Mouse (Mus musculus): Measurements from ENCODE around the gene Eml3.
"Not testable (repeated sequence)": the region's sequence is repeated elsewhere in the genome, so short reads cannot be mapped to it uniquely, and the experiment has no call there.

Eml3 gene

DNA sequence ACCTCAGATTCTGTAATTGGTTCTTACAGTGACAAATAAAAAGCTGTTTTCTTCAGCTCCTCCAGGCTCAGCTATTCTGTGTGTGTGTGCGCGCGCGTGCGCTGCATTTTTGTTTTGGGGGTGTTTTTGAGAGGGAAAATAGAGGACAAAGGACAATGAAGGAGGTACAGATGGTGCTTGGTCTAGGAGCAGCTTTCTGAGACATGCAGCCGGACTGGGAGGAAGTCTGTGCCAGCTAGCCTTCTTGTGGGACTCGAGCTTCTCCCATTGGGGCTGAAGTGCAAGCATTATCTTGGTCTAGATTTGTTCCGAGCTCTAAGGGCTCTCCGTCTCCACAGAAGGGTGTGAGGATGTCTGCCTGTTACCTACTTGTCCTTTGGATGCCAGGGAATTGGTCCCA is 22.9 kb downstream of the Eml3 start:
- no peak for DNase-seq (ENCODE audit: low spot score)

DNA sequence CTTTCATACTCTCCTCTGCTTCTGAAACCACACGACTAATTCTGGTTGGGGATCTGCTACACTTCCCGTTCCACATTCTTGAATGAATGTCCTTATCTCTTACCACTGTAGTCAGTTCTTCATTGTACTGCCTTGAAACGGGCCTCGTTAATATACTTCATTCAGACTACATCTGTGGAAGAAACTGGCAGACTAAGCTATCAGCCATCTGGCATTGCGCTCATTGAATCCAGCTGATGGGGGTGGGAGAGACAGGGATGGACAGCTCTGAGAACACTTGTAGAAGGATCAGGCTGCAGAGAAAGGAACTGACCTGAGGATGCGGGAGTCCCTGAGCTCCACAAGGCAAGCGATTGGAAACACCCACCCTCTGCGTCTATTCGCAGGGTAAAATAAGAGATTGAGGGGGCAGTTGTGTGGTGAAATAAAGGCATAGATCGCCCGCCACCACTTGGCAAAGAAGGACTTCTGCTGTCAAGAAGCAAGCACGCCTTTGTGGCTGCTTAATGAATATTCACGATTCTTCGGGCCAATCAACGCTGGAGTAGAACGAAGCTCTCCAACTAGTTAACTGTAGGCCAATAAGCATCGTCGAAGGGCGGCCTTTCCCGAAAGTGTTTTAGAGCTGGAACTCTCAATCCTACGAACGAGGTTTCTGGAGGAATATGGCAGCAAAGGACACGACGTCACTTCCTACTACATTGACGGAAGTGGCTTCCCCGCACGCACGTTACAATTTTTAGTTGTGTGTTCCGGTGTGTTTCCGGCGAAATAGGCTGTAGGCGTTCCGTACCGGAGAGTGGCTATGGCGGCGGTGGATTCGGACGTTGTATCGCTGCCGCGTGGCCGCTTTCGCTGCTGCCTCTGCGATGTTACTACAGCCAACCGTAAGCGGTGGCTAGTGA is 24.0 kb downstream of the Eml3 start, which contains the start of gene Tut1:
TSS of gene Tut1 (plus strand) at position 713 of the 905 bp plus-strand sequence.
- peak; percentile 98 for DNase-seq (ENCODE audit: low spot score)

DNA sequence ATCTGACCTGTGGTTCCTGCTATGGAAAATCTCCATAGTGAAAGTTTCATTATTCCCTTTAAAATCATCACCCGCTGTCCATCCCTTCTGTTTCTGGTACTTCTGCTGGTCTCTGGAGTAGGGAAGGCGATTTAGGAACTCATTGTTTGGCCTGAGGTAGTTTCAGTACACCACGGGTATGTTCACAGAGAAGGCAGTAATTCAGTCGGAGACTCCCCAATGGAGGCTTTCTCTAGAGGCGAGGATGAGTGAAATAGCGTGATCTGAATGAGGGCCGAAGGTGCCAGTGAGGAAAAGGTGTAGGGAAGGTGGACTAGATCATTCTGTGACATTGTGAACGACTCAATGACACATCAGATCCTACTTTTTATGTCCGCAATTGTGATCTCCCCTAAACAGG is 24.8 kb downstream of the Eml3 start:
- no peak for DNase-seq (ENCODE audit: low spot score)

DNA sequence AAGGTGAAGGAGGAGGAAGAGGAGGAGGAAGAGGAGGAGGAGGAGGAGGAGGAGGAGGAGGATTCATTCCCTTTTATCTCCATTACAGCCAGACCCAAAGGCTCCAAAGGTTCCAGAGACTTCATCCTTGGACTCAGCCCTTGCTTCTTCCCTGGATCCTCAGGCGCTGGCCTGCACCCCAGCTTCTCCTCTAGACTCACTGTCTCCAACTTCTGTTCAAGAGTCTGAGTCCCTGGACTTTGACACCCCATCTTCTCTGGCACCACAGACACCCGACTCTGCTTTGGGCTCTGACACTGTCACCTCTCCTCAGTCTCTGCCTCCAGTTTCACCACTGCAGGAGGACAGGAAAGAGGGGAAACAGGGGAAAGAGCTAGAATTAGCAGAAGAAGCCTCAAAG is 32.9 kb downstream of the Eml3 start:
- DNase-seq (ENCODE audit: low spot score) = no peak

DNA sequence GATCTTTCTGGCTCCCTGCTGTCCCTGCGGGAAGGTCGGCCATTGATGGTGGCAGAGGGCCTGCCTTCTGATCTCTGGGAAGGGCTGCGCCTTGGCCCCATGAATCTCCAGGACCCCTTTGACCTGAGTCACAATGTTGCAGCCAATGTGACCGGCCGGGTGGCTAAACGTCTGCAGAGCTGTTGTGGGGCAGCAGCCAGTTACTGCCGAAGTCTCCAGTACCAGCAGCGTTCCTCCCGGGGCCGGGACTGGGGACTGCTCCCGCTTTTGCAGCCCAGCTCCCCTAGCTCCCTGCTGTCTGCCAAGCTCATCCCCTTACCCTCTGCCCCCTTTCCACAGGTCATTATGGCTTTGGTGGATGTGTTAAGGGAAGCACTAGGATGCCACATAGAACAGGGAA is 35.7 kb downstream of the Eml3 start:
- DNase-seq (ENCODE audit: low spot score) = no peak

DNA sequence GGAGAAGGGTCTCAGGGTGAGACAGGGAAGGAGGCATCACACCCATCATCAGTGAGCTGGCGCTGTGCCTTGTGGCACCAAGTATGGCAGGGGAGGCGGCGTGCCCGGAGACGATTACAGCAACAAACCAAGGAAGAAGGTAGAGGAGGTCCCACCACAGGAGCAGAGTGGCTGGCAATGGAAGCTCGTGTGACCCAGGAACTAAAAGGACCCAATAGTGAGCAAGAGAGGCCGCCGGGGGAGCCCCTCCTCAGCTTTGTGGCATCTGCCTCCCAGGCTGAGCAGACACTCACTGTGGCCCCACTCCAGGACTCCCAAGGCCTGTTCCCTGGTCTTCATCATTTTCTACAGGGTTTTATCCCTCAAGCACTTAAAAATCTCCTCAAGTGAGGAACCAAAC is 36.4 kb downstream of the Eml3 start:
- no peak for DNase-seq (ENCODE audit: low spot score)

DNA sequence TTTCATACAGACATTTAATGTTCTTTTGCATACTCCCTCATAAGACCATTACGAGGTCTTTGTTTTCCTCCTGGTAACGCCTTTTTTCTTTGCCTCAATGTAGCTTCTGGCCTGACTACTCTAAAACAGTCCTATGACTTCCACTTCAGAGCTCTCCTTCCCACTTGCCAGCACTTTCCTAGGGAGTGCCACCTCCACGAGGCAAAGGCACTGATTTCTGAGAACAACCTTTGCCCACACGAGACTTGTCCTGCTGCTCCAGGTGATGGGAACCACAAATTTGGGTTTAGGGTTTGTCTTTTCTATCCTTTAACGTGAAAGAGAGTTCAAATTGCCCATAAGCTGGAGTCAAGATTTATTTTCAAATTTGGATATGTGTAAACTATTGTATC is 36.8 kb downstream of the Eml3 start:
- no peak for DNase-seq (ENCODE audit: low spot score)

DNA sequence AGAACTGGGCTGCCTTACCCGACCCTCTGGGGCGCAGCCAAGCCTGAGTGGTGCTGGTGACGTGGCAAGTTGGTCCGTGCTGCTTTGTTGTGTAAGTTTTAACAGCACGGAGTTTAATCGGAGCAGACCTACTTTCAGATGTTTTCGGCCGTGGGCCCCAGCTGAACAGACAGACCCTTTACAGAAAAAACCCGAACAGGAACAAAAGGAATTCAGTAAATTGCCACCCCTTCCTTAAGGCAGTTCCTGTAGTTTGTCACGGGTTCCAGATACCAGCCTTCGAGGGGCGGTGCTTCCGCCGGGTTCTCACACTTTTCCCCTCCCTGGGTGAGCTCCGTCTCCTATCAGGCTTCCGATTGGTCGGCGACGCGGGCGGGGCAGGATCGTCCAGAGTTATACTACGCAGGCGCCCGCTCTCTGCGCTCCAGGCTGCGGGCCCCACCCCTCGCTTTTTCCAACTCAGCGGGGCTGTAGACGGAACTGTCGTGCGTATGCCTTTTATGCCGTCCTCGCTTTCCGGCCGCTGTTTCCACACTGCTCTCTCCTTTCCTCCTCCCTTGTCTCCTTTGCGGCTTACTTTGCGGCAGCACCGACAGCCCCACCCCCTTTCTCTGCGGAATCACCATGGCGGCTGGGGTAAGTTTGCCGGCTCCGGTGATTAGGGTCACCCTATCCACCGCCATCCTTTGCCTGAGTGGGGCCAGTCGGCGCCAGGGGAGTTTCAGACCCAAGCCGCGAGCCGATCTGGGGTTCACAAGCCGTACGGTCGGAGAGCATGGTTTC is 37.4 kb downstream of the Eml3 start, which contains the start of gene Eef1g:
TSS of gene Eef1g (plus strand) at position 452 of the 783 bp plus-strand sequence.
- DNase-seq (ENCODE audit: low spot score) = peak; percentile 98

DNA sequence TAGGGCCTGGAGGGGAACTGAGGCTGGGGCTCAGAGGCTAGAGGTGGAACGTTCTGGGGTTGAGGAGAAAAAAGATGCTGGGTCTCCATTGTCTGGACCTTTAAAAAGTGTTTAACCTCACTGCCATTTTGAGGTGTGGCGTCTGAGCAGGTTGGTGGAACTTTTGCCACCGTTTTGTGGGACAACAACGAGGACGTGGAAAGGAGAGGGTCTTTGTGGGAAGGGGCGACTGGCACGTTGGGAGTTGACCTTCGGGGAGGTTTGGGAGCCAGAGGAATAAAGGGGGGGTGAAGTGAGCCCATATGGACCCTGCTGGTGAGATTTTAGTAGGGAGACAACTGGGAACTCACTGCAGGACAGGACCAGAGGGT is 38.0 kb downstream of the Eml3 start:
- DNase-seq (ENCODE audit: low spot score) = no peak

DNA sequence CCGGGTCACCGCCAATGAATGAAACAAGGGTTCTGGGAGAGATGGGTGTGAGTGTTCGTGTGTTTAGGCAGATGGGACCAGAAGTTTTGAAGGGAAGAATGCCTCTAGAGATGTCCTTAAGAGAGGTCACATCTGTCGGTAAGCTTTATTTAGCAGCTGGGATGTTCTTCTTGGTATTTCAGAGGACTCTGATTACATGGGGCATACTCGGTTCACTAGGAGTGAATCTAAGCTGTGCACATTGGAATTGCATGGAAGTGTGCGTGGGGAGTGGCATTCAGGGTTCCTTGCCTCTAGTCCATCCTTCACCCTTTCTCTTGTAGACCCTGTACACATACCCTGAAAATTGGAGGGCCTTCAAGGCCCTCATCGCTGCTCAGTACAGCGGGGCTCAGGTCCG is 38.5 kb downstream of the Eml3 start:
- DNase-seq (ENCODE audit: low spot score) = no peak

DNA sequence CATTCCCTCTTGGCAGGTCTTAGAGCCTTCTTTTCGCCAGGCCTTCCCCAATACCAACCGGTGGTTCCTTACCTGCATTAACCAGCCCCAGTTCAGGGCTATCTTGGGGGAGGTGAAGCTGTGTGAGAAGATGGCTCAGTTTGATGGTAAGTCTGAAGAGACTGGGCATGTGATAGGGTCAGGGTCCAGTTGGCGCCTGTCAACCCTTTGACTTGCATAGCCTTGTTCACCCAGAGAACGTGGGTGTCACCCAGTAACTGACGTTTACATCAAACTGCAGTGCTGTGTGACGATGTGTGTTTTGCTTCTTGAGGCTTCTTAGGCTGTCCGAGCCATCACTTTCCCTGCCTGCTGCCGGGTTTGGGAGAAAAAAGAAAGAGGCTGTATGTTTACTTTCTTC is 43.1 kb downstream of the Eml3 start:
- DNase-seq (ENCODE audit: low spot score) = not testable (repeated sequence)

DNA sequence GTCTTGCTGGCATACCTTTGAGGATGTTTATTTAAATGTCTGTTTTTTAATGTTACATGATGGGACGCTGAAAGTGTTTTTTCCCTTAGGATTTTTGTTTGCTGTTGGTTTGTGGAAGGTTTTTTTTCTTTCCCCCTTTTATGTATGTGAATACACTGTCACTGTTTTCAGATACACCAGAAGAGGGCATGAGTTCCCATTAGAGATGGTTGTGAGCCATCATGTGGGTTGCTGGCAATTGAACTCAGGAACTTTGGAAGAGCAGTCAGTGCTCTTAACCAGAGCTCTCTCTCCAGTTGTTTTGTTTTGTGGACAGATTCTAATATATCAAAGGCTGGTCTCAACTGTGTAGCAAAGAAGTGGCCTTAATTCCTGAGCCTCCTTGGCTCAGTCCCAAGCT is 45.3 kb downstream of the Eml3 start:
- no peak for DNase-seq (ENCODE audit: low spot score)

DNA sequence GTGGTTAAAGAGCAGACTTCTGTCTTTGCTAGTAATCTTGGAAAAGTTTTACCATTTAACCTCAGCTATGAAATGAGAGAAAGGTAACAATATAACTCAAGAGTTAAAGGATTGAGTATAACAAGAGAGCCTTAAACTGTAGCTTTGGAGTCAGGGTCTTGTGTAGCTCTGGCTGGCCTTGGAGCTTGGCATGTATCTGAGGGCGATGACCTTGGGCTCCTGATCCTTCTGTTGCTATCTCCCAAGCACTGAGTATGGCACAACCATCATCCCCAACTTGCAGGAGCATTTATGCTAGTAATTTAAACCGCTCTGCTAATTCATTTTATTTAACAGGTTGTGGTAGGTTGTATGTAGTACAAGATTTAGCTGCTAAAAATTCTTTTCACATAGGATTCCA is 46.1 kb downstream of the Eml3 start:
- no peak for DNase-seq (ENCODE audit: low spot score)

DNA sequence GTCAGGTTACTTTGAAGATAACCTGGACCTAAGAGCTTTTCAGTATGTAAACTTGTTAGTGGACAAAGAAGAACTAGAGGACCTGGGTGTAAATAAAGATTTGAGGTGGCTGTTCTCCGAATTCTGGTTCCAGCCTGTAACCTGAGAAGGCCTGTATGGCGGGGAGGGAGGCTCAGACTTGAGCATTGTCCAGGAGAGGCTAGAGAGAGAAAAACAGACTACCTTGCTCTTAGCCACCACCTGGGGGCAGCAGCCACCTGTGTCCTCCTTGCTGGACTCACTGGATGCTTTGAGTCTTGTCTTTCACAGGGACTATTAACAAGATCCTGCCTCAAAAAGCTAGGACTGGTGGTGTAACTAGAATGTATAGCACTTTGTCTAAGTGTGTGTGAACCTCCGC is 47.2 kb downstream of the Eml3 start:
- DNase-seq (ENCODE audit: low spot score) = no peak

DNA sequence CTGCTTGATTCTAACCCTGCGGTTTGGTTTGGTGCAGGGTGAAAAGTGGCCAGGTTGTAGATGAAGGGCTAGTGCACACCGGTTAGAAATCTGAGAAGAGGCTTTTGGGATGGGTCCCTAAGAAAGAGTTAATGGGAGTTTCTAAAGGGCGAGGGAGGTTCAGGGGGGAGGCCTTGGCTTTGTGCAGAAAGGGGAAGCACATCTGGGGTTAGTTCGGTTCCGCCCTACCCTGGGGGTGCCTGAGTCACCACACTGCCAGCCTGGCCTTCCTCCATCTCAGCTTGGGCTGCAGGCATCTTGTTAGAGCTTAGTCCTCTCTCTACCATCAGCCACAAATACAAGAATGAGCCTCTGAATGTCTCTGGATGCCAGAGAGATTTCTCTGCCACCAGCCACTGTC is 51.4 kb downstream of the Eml3 start:
- DNase-seq (ENCODE audit: low spot score) = no peak

DNA sequence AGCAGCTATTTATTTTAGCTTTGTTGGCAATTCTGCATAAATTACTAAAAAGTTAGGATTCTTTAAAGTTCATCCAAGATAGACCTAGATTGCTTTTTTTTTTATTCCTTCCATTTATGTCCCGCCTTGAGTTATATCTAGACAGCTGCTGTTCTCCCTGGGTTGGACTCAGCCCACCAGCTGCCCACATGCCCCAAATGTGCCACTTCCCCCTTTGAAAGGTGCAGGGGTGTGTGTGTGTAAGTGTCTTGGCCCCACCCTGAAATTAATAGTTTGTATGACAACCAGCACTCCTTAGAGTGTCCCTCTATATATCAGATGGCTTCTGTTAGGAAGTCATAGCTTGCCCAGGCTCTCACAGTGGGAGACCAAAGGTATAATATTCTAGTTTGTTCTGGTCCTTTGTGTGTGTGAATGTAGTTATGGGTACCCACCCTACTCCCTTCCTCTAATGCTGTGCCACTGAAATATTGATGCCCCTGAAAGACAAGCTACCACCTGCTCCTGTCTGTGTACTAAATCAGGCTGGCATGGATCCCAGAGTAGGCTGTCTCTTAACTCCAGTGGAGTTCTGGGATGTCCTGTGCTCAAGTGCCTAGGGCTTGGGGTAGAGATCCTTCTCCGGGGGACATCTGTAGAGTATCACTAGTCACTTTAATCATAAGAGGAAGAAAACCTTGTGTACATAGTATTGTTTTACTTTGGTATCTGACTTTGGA is 52.3 kb downstream of the Eml3 start:
- no peak for DNase-seq (ENCODE audit: low spot score)

DNA sequence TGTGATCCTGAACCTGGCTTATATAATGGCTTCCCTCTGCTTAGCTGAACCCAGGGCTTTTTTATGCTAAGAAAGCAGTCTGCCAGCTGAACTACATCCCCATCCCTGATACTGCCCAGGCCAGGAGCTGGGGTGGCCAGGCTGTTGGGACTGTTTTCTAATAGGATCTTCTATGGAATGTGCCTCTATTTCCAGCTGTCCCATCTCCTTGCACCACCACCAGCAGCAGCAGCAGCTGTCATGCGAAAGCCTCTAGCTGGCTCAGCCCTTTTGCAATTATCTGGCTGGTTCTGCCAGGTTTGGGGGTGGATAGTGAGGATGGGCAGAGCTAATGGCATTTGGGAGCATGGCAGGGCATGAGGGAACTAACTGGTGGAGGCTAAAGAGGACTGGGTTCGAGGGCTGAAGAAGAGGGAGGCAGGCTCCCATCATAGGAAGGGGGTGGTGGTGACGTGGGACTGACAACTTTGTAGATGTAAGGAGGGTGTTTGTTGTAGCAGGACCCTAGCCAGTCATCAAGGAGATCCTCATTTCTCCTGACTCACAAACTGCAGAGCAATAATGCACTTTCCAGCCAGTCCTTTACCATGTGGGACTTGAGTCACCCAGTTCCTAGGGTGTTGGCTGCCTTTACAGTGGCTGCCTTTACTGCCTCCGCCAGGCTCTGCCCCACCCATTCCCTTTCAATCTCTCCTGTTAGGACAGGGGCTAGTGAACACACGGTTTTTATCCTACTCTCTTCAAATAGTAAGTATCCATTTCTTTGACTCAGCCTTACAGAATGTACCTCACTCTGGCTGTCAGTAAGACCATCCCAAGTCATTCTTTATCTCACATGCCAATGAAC is 53.2 kb downstream of the Eml3 start:
- no peak for DNase-seq (ENCODE audit: low spot score)

DNA sequence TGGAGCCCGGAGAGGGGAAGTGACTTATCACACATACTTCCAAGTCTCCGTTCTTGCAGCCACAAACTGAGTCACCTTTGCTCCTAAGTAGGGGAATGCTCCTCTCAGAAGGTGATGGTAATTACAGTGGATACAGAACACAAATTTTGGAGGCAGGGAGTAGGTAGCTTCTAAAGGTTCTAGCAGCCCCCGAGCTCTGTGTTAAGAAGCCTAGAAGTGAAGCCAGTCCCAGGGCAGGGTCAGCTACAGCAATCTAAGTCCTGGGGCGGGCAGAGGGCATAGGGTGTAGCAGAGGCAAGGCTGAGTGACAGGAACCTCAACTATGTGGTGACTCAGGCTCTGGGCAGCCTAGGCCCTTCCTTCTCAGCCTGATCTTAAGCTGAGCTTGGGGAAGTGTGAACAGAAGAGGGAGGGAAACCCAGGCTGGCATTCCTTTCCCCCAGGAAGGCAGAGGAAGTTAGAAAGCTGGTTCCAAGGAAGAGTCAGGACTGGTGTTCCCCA is 53.8 kb downstream of the Eml3 start:
- DNase-seq (ENCODE audit: low spot score) = no peak

DNA sequence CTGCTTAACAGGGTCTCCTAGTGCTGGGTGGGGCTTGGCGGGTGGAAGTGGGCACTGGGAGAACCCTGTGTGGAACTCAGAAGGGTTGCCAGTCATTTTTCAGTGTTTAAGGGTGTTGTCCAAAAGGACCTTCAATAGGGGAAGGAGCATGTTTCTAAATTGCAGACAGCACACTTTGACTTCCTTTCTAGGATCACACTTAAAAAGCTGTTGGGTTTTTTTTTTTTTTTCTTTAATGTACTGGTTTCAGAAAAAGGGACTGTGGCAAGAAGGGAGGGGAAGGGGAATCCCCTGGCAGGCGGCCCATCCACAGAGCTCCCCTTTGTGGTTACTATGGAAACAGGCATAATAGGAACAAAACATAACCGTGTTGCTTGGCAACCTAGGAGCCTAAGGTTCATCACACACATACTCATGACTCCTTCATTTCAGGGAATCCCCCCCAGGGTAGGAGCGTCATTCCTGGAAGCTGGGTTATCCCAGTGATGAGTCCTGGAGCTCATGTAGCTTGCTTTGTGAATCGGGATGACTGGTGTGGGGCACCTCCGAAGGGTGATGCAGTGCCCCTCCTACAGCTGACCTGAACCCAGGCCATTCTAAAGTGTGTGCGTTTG is 55.0 kb downstream of the Eml3 start:
- no peak for DNase-seq (ENCODE audit: low spot score)

DNA sequence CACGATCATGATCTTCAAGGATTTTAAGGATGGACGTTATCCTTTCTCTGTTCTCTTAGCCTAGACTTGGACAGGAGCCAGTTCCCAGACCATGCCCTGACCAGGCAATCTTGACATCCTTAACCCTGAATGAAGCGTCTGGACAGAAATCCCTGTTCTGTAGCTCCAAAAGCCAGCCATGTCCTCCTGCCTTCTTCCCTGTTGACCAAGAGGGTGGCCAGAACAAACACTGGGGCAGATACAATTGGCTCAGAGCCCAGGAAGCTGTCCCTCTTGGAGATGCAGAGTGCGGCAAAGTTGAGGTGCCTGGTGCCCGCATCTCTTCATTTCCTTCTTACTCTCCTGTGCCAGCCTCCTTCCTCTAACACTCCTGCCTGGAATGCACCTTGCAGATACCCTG is 56.5 kb downstream of the Eml3 start:
- no peak for DNase-seq (ENCODE audit: low spot score)

DNA sequence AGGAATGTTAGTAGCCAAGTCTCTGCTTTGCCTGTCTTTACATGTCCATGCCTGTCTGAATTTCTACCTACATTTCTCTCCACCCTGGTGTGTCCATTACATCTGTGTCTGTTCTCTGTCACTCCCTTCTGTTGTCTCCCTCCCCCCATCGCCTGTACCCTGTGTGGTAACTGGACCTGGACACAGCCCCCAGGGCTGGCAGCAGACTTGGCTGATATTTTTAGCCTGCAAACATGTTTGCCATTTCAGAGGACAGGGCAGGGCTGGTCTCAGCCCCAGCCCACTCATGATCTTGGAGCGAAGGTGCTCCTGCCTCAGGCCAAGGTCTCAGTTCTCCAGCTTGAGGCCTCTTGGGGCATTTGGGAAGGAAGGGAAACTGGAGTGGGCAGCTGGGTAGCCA is 58.5 kb downstream of the Eml3 start:
- DNase-seq (ENCODE audit: low spot score) = no peak
